In the genomic region with DNA sequence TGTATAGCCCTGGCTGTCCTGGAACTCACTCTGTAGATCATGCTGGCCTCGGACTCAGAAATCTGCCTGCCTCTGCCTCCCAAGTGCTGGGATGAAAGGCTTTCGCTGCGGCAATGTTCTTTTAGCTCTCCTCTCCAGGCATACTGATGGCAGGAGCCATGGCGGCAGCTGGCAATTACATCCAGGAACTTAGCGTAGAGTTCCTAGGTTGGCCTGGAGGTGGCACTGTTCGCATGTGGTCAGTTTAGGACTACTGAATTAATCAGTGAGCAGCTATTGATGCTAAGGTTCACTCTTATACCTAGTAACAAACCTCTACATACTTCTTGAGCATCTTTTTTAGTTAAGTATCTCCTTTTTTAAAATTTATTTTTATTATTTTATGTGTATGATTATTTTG, we compare ENCODE assay signal across 8 mouse cellular contexts. TPM values are rescaled to one million over a fixed set of nuclear protein-coding genes. Genes with fewer than 3 reads are reported as not detected.
DNase-seq lines count a peak whose midpoint lies in the region; TF ChIP-seq lines count a peak whose summit lies in the region.

No protein-coding gene starts in this region.

- H3K27ac ChIP-seq in ES-Bruce4 (ENCODE audit: insufficient read depth, low read length), result 0 out of 2 replicates have a peak overlapping the region, but pooled peaks have one; percentile 7
- no peak overlapping the region for H3K27ac ChIP-seq in liver, adult 2 months (replicated peaks; ENCODE audit: insufficient read depth, low read depth, low read length)

- TF ChIP-seq EP300 in ES-Bruce4 (IDR thresholded peaks at IDR 0.05; ENCODE audit: insufficient read depth, low read depth, low read length), result no peak

- no peaks in the 10 kb centered on the region for H3K4me1 ChIP-seq in ES-Bruce4 (ENCODE audit: control insufficient read depth, insufficient read depth, low read length)
- peaks cover 4% of the 10 kb centered on the region; the same call in 1 of the 2 replicates for H3K4me1 ChIP-seq in liver, adult 2 months (ENCODE audit: control insufficient read depth, insufficient read depth, low read length)

- 10% methylated on average over 6 of the region's 6 CpGs for WGBS in liver, adult 2 months

- DNase-seq in 416B (ENCODE audit: low read depth), result peak; percentile 88
- DNase-seq in c-Kit-positive CD71-positive TER-119-positive erythroid progenitor cells, embryonic 14.5 days (ENCODE audit: low spot score), result peak; percentile 61
- peak; percentile 34 to 66 for DNase-seq in frontal cortex, postnatal 10 days (ENCODE audit: low spot score in 2 of 2)
- peak; percentile 90 for DNase-seq in kidney, adult 9 months
- DNase-seq in liver, adult 2 months (ENCODE audit: extremely low read depth, low read depth, low spot score), result peak; percentile 68
- peak; percentile 47 for DNase-seq in retina, postnatal 7 days (ENCODE audit: low read depth, low spot score)
- peak; percentile 62 for DNase-seq in urinary bladder, adult 2 months (ENCODE audit: low spot score)

- H3K9ac ChIP-seq in ES-Bruce4 (ENCODE audit: low read depth, poor library complexity, severe bottlenecking), result peak overlapping the region; percentile 12; the same call in 1 of the 2 replicates
- H3K9ac ChIP-seq in liver, adult 2 months (ENCODE audit: low read depth, low read length), result no peak overlapping the region

- peak; percentile 72 for TF ChIP-seq CTCF in ES-Bruce4 (IDR thresholded peaks at IDR 0.05; ENCODE audit: low read depth, low read length)
- TF ChIP-seq CTCF in liver, adult 2 months (IDR thresholded peaks at IDR 0.05; ENCODE audit: low read depth, low read length), result peak; percentile 83

- no peaks in the 10 kb centered on the region for H3K9me3 ChIP-seq in ES-Bruce4 (replicated peaks; ENCODE audit: control insufficient read depth, insufficient read depth, low read length, poor library complexity, severe bottlenecking)

- no peak for TF ChIP-seq POLR2A in ES-Bruce4 (IDR thresholded peaks at IDR 0.05; ENCODE audit: insufficient read depth, low read length)
- no peak for TF ChIP-seq POLR2A in liver, adult 2 months (IDR thresholded peaks at IDR 0.05; ENCODE audit: extremely low read depth, insufficient read depth, low read length)

- H3K4me3 ChIP-seq in ES-Bruce4 (ENCODE audit: low read depth, low read length), result peak overlapping the region; percentile 50; the same call in 1 of the 2 replicates
- H3K4me3 ChIP-seq in liver, adult 2 months (ENCODE audit: insufficient read depth, low read depth, low read length), result no peak overlapping the region

- no peaks in the 10 kb centered on the region for H3K27me3 ChIP-seq in ES-Bruce4 (ENCODE audit: control insufficient read depth, insufficient read depth, low read length, poor library complexity, severe bottlenecking)
- no peaks in the 10 kb centered on the region for H3K27me3 ChIP-seq in liver, adult 2 months (ENCODE audit: control insufficient read depth, insufficient read depth, low read length)

- no peaks in the 10 kb centered on the region for H3K79me2 ChIP-seq in liver, adult 2 months (ENCODE audit: control insufficient read depth, insufficient read depth, low read length)

- no peaks in the 10 kb centered on the region for H3K36me3 ChIP-seq in ES-Bruce4 (ENCODE audit: control insufficient read depth, insufficient read depth, low read length, poor library complexity, severe bottlenecking)
- H3K36me3 ChIP-seq in liver, adult 2 months (ENCODE audit: control insufficient read depth, insufficient read depth, low read length), result no peaks in the 10 kb centered on the region

RNA-seq across cellular contexts. Expression of a gene that starts 3.5 kb away (rescaled TPM):
- polyA plus RNA-seq in ES-Bruce4 (2011; ENCODE audit: insufficient read depth, insufficient read length, low read depth, missing spikeins), result 4.5 and 4.9 TPM in 2 replicates
- 3.0 and 4.6 TPM in 2 replicates for total RNA-seq in liver, adult 2 months (2014; rRNA removed)
- polyA plus RNA-seq in liver, adult 2 months (2012; rRNA removed), result 1.6 and 2.7 TPM in 2 replicates
- 6.7 and 7.5 TPM in 2 replicates for polyA plus RNA-seq in urinary bladder, adult 2 months (2012; rRNA removed)

RNA-seq across cellular contexts. Expression of a gene that starts 31.4 kb away (rescaled TPM):
- 215 and 222 TPM in 2 replicates for polyA plus RNA-seq in ES-Bruce4 (2011; ENCODE audit: insufficient read depth, insufficient read length, low read depth, missing spikeins)
- total RNA-seq in liver, adult 2 months (2014; rRNA removed), result 7.8 and 9.2 TPM in 2 replicates
- 2.6 and 2.8 TPM in 2 replicates for polyA plus RNA-seq in liver, adult 2 months (2012; rRNA removed)
- 51.7 and 64.7 TPM in 2 replicates for polyA plus RNA-seq in urinary bladder, adult 2 months (2012; rRNA removed)

RNA-seq across cellular contexts. Expression of a gene that starts 43.9 kb away (rescaled TPM):
- 35.9 and 39.3 TPM in 2 replicates for polyA plus RNA-seq in ES-Bruce4 (2011; ENCODE audit: insufficient read depth, insufficient read length, low read depth, missing spikeins)
- total RNA-seq in liver, adult 2 months (2014; rRNA removed), result 10.2 and 11.7 TPM in 2 replicates
- polyA plus RNA-seq in liver, adult 2 months (2012; rRNA removed), result 13.0 and 13.3 TPM in 2 replicates
- polyA plus RNA-seq in urinary bladder, adult 2 months (2012; rRNA removed), result 16.7 and 19.2 TPM in 2 replicates

RNA-seq across cellular contexts. Expression of a gene that starts 47.7 kb away (rescaled TPM):
- polyA plus RNA-seq in ES-Bruce4 (2011; ENCODE audit: insufficient read depth, insufficient read length, low read depth, missing spikeins), result 5.2 and 6.0 TPM in 2 replicates
- 0.65 and 0.67 TPM in 2 replicates for total RNA-seq in liver, adult 2 months (2014; rRNA removed)
- polyA plus RNA-seq in liver, adult 2 months (2012; rRNA removed), result 1.7 TPM in 1 of 2 replicates, not detected in the other
- 4.2 and 5.5 TPM in 2 replicates for polyA plus RNA-seq in urinary bladder, adult 2 months (2012; rRNA removed)

Comparison
In these comparisons a context has a peak if more than half of its experiments do, and no peak if none do; other contexts are left out.
1. RNA of a gene that starts 31.4 kb away (polyA plus RNA-seq): 215 to 222 TPM in ES-Bruce4 and 51.7 to 64.7 TPM in urinary bladder, adult 2 months; 2.6 to 2.8 TPM in liver, adult 2 months; every median in the first group is over 10 times any median in the second.
2. Peak in every context shown above with its lines, with median percentiles within 50 percentile points of each other: DNase-seq.